Mouse (Mus musculus): ENCODE measurements around the gene Sox8.

Gene Sox8

GRCm38 (mm10) chr17:25579332-25580047 lies 9.0 kb upstream of the Sox8 start:
- ATAC-seq (ENCODE audit: low TSS enrichment) = peak; percentile 11; the same call in 1 of the 2 replicates

- ATAC-seq (ENCODE audit: low TSS enrichment) = peak; percentile 87
Measured at GRCm38 (mm10) chr17:25578920-25579319, 8.4 kb upstream of the Sox8 start, which contains the start of gene Lmf1. Lmf1 (plus strand) TSS chr17:25579085.

- ATAC-seq (ENCODE audit: low TSS enrichment) = no peak
Measured at GRCm38 (mm10) chr17:25577702-25578101, 7.2 kb upstream of the Sox8 start.

GRCm38 (mm10) chr17:25577263-25577662 lies 6.8 kb upstream of the Sox8 start:
- ATAC-seq (ENCODE audit: low TSS enrichment) = no peak

GRCm38 (mm10) chr17:25576034-25576433 lies 5.5 kb upstream of the Sox8 start:
- ATAC-seq (ENCODE audit: low TSS enrichment) = no peak

- no peak for ATAC-seq (ENCODE audit: low TSS enrichment)
Measured at GRCm38 (mm10) chr17:25575208-25575971, 4.9 kb upstream of the Sox8 start.

GRCm38 (mm10) chr17:25571453-25571820 lies 951 bp upstream of the Sox8 start:
- no peak for ATAC-seq (ENCODE audit: low TSS enrichment)

GRCm38 (mm10) chr17:25569833-25570647 lies 446 bp downstream of the Sox8 start:
- ATAC-seq (ENCODE audit: low TSS enrichment) = no peak

- ATAC-seq (ENCODE audit: low TSS enrichment) = peak; percentile 41; the same call in 1 of the 2 replicates
Measured at GRCm38 (mm10) chr17:25568880-25569279, 1.6 kb downstream of the Sox8 start.

GRCm38 (mm10) chr17:25568206-25568605 lies 2.3 kb downstream of the Sox8 start:
- peak; percentile 10; the same call in 1 of the 2 replicates for ATAC-seq (ENCODE audit: low TSS enrichment)

GRCm38 (mm10) chr17:25567745-25568144 lies 2.7 kb downstream of the Sox8 start:
- ATAC-seq (ENCODE audit: low TSS enrichment) = peak; percentile 12; the same call in 1 of the 2 replicates

GRCm38 (mm10) chr17:25567261-25567660 lies 3.2 kb downstream of the Sox8 start:
- ATAC-seq (ENCODE audit: low TSS enrichment) = peak; percentile 13; the same call in 1 of the 2 replicates

- no peak for ATAC-seq (ENCODE audit: low TSS enrichment)
Measured at GRCm38 (mm10) chr17:25565860-25566600, 4.5 kb downstream of the Sox8 start.

GRCm38 (mm10) chr17:25565244-25565643 lies 5.2 kb downstream of the Sox8 start:
- ATAC-seq (ENCODE audit: low TSS enrichment) = no peak

GRCm38 (mm10) chr17:25564481-25564880 lies 6.0 kb downstream of the Sox8 start:
- no peak for ATAC-seq (ENCODE audit: low TSS enrichment)

GRCm38 (mm10) chr17:25561223-25562028 lies 9.1 kb downstream of the Sox8 start:
- peak; percentile 32 for ATAC-seq (ENCODE audit: low TSS enrichment)

GRCm38 (mm10) chr17:25560554-25561222 lies 9.8 kb downstream of the Sox8 start:
- ATAC-seq (ENCODE audit: low TSS enrichment) = no peak

GRCm38 (mm10) chr17:25559634-25560033 lies 10.9 kb downstream of the Sox8 start:
- no peak for ATAC-seq (ENCODE audit: low TSS enrichment)

- ATAC-seq (ENCODE audit: low TSS enrichment) = peak; percentile 86
Measured at GRCm38 (mm10) chr17:25556630-25557354, 13.7 kb downstream of the Sox8 start.

Data from frontal cortex, adult (tissue).